Mouse (Mus musculus) lung, postnatal 0 days (tissue): ENCODE data around the gene Ttc6. TPM values are rescaled to one million over a fixed set of nuclear protein-coding genes. Genes with fewer than 3 reads are reported as not detected.

Experiments used
- ATAC-seq: fragments of 200-750 bp; cut with Nextera tagmentation; 2 replicates; pipeline ENCODE4 v1.8.0; 2017; ENCODE audit warnings: moderate library complexity
- DNase-seq: peaks from one replicate; pipeline ENCODE4 v3.0.0-alpha.2; 2016; ENCODE audit warnings: low spot score
- H3K27ac ChIP-seq: fragments of 300-500 bp; sonication (generic); 2 replicates; pipeline ENCODE4 v1.5.1; 2014; ENCODE audit warnings: antibody characterized with exemption, mild to moderate bottlenecking, low read length, mixed read lengths
- H3K27me3 ChIP-seq: fragments of 300-500 bp; sonication (generic); replicated peaks from 2 replicates; pipeline ENCODE4 v1.6.1; 2014; ENCODE audit warnings: low read length, mixed read lengths; ENCODE audit not compliant: insufficient read depth
- H3K36me3 ChIP-seq: fragments of 300-500 bp; sonication (generic); 2 replicates; pipeline ENCODE4 v1.6.1; 2014; ENCODE audit warnings: low read length, mixed read lengths; ENCODE audit not compliant: insufficient read depth
- H3K4me1 ChIP-seq: fragments of 300-500 bp; sonication (generic); 2 replicates; pipeline ENCODE4 v1.6.1; 2014; ENCODE audit warnings: antibody characterized with exemption, low read depth, low read length, mixed read lengths; ENCODE audit not compliant: insufficient read depth
- H3K4me2 ChIP-seq: fragments of 300-500 bp; sonication (generic); replicated peaks from 2 replicates; pipeline ENCODE4 v1.6.1; 2014; ENCODE audit warnings: low read depth, mild to moderate bottlenecking, low read length, moderate library complexity, mixed read lengths
- H3K4me3 ChIP-seq: fragments of 300-500 bp; sonication (generic); 2 replicates; pipeline ENCODE4 v1.5.1; 2014; ENCODE audit warnings: low read depth, low read length
- H3K9ac ChIP-seq: fragments of 300-500 bp; sonication (generic); replicated peaks from 2 replicates; pipeline ENCODE4 v1.6.1; 2014; ENCODE audit warnings: low read depth, mild to moderate bottlenecking
- H3K9me3 ChIP-seq: fragments of 300-500 bp; sonication (generic); 2 replicates; pipeline ENCODE4 v1.6.1; 2016; ENCODE audit warnings: low read length, mixed read lengths
- CTCF ChIP-seq: IDR thresholded peaks from 2 replicates; pipeline ENCODE4 v1.5.1; 2016; ENCODE audit warnings: antibody characterized with exemption, mild to moderate bottlenecking
- EP300 ChIP-seq: IDR thresholded peaks from 2 replicates; pipeline ENCODE4 v1.6.1; 2016; ENCODE audit warnings: antibody characterized with exemption, mild to moderate bottlenecking, control low read depth
- WGBS: fragments of 180-500 bp; shearing (Covaris S2); extraction: QIAGEN DNeasy Blood & Tissue Kit; methylation state at CpG from one replicate; pipeline ENCODE4 v1.1.7; 2014; 5-methylcytosine and 5-hydroxymethylcytosine counted together
- polyA plus RNA-seq: library from polyadenylated mRNA; unstranded; fragments of >200 nt; fragmentation: Nextera tagmentation; extraction: Ambion mirVana; gene quantifications from 2 replicates; pipeline ENCODE4 v1.2.1, GENCODE M21; 2015

Gene Ttc6
- polyA plus RNA-seq, 1 experiment from 2014 or later, result 2.1 TPM

DNA sequence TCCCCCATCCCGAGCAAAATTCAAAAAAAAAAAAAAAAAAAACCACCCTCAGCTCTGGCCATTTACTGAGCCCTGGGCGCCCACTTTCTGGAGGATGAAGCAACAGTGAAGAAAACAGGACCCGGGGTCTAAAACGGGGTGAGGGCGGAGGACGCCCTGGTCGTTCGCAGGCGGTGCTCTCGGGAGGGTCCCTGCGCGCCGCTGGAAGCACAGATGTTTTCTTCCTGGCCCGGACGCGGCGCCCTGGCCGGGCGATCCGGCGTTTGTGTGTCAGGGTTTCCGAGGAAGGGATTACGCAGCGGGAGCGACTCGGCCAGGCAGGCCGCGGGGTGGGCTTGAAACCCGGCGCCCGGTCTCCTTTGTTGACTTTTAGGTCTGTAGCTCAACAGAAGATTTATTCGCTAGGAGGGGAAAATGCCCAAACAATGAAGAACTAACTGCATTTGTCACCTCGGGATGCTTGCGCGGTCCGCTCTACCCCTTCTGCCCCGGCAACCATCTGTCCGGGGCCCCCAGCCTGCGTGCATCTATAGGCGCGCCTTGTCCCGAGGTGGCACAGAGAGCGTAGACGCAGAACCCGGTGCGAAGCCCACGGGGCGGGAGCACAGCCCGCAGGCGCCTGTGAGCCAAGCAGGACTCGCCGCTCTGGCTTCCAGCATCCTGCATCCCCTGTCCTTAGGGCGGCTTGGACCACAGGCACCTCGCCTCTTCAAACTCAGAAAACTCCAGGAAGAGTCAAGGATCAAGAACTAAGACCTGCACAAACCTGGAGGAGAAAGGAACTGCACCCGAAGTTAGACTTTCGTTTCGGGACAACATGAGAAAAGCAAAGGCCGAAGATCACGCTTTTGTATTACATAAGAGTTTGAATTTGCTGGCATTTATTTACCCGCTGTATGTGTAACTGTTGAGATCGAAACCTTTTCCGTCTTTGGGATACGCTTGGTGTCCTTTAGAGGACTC lies 25.0 kb upstream of the Ttc6 start:
- peak; percentile 49 for DNase-seq
- peak; percentile 16 for ATAC-seq
- H3K4me2 ChIP-seq, result peak overlapping the region; percentile 64
- H3K9ac ChIP-seq, result peak overlapping the region; percentile 41
- H3K4me1 ChIP-seq, result no peaks in the 10 kb centered on the region
- peak overlapping the region; percentile 67 for H3K27ac ChIP-seq
- H3K9me3 ChIP-seq, result no peaks in the 10 kb centered on the region
- under 1% methylated on average over 63 of the region's 63 CpGs for WGBS
- peaks cover 25% of the 10 kb centered on the region for H3K27me3 ChIP-seq
- TF ChIP-seq EP300, result no peak
- TF ChIP-seq CTCF, result no peak
- H3K4me3 ChIP-seq, result peak overlapping the region; percentile 38
- no peaks in the 10 kb centered on the region for H3K36me3 ChIP-seq

DNA sequence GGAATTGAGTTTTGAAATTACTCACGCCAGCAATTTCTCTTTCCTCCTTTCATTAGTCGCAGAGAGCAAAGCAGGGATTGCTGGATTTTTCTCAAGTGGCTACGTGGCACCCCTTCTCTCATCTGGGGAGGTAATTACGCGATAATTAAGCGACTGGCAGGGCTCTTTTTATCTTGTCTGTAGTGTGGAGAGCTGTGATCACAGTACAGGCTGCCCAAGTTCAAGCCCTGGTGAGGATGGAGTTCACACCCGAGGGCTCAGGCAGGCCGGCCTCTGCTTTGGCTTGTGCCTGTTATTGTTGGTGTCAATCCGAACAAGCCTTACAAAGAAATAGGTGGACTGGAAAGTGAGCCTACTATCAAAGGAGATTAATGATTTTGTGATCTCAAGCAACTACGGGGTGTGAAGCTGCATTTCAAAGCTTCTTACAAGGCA lies 24.3 kb upstream of the Ttc6 start:
- no peaks in the 10 kb centered on the region for H3K4me1 ChIP-seq
- 2% methylated on average over 10 of the region's 10 CpGs for WGBS
- no peaks in the 10 kb centered on the region for H3K36me3 ChIP-seq
- peak overlapping the region; percentile 67 for H3K27ac ChIP-seq
- no peak for DNase-seq
- no peaks in the 10 kb centered on the region for H3K9me3 ChIP-seq
- H3K4me2 ChIP-seq, result peak overlapping the region; percentile 64
- ATAC-seq, result no peak
- TF ChIP-seq EP300 (no peak), CTCF (no peak)
- peak overlapping the region; percentile 38 for H3K4me3 ChIP-seq
- peak overlapping the region; percentile 41 for H3K9ac ChIP-seq
- H3K27me3 ChIP-seq, result peaks cover 28% of the 10 kb centered on the region

DNA sequence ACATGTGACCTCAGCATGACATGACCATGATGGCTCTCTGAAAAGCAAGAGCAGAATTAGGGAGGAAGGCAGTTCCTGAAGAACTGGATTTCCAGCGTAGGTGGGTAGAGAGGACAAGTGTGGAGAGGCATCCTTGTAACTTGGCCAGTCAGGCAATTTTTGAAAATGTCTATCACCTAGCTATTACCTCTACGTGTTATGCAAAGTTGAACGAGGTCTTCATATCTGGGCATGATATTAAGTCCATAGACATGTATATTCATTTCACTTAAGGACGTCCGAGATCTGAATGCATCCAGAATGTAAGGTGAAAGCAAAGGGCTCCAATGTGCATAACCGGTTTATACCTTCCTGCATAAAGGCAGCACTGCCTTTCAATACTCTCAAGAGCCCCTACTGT lies 22.8 kb upstream of the Ttc6 start:
- 5% methylated on average over 6 of the region's 6 CpGs for WGBS
- peak; percentile 50 for DNase-seq
- H3K4me2 ChIP-seq, result peak overlapping the region; percentile 59
- no peak for ATAC-seq
- peak overlapping the region; percentile 26; the same call in 1 of the 2 replicates for H3K27ac ChIP-seq
- TF ChIP-seq EP300, result no peak
- no peak for TF ChIP-seq CTCF
- H3K4me1 ChIP-seq, result peaks cover 6% of the 10 kb centered on the region; the same call in 1 of the 2 replicates
- peak overlapping the region; percentile 20; the same call in 1 of the 2 replicates for H3K4me3 ChIP-seq
- H3K36me3 ChIP-seq, result no peaks in the 10 kb centered on the region
- H3K9me3 ChIP-seq, result no peaks in the 10 kb centered on the region
- H3K27me3 ChIP-seq, result peaks cover 28% of the 10 kb centered on the region
- H3K9ac ChIP-seq, result no peak overlapping the region

DNA sequence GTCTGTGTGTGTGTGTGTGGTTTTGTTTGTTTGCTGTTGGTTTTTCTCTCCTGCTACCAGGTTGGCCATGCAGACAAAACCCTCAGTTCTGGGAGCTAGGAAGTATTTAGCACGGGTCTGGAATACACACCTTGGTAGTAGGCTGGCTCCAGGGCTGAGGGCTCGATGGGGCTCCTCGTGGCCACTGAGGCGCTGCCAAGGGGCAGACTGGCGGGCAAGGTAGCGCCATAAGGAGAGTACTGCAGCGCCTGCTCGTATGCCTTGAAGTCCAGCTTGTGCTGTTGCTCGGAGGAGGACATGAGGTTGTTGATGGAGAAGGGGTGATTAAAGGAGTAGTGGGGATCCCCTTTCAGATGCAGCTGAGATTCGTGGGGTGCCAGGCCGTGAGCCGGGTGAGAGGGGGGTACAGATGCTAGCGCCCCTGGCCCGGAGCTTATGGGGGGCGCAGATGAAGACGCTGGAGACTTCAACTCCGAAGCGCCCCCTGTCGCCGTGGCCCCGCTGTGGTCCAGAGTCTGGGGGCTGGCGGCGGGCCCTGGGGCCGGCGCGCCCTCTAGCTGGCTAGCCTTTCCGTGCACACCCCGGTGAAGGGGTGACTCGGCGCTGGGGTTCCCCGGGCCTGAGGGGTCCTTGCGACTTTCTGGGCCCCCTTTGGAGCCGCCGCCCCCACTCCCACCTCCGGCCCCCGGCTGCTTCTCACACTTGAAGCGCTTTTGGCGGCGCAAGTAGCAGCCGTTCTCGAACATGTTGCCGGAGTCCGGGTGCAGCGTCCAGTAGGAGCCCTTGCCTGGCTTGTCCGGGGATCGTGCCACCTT lies 21.8 kb upstream of the Ttc6 start:
- 3% methylated on average over 31 of the region's 46 CpGs for WGBS
- peak overlapping the region; percentile 73 for H3K27ac ChIP-seq
- peaks cover 33% of the 10 kb centered on the region for H3K27me3 ChIP-seq
- TF ChIP-seq CTCF, result peak; percentile 53
- TF ChIP-seq EP300, result no peak
- H3K4me2 ChIP-seq, result peak overlapping the region; percentile 59
- H3K9ac ChIP-seq, result peak overlapping the region; percentile 41
- H3K4me1 ChIP-seq, result peaks cover 6% of the 10 kb centered on the region; the same call in 1 of the 2 replicates
- no peaks in the 10 kb centered on the region for H3K36me3 ChIP-seq
- DNase-seq (peak; percentile 47), ATAC-seq (no peak)
- H3K9me3 ChIP-seq, result no peaks in the 10 kb centered on the region
- H3K4me3 ChIP-seq, result peak overlapping the region; percentile 54

DNA sequence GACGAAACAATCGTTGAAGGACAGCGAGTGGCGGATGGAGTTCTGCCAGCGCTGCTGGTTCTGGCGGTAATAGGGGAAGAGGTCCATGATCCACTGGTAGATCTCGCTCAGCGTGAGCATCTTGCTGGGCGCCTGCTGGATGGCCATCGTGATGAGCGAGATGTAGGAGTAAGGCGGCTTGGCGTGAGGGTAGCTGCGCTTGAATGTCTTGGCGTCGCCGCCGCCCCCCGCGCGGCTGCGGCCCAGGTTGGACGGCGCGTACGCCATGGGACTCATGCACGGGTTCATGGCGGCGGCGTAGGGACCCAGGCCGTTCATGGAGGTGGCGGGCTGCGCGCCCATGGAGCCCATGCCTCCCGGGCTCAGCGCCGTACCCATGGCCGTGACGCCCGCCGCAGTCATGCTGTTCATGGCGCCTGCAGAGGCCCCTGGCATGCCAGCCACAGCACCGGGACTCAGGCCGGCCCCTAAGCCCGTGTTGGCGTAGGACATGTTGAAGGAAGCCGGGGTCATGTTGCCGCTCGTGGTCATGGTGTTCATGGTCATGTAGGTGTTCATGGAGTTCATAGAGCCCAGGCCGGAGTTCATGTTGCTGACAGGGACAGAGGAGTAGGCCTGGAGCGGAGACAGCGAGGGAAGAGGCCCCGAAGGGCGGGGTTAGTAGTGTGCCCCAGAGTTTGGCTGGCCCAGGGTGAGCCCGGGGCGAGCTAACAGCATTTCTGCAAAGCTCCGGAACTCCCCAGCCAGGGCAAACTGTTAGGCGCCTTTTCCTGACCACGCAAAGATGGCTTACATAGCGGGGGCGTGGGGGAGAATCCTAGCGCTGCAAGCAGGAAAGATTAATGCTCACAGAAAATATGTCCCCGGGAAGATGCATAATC lies 20.9 kb upstream of the Ttc6 start:
- peak; percentile 41 for DNase-seq
- Histone ChIP-seq H3K4me2 (peak overlapping the region; percentile 59), H3K36me3 (no peaks in the 10 kb centered on the region), H3K9ac (peak overlapping the region; percentile 41), H3K27ac (peak overlapping the region; percentile 73), H3K4me3 (peak overlapping the region; percentile 54), H3K9me3 (no peaks in the 10 kb centered on the region), H3K4me1 (peaks cover 6% of the 10 kb centered on the region; the same call in 1 of the 2 replicates), H3K27me3 (peaks cover 33% of the 10 kb centered on the region)
- 3% methylated on average over 63 of the region's 63 CpGs for WGBS
- TF ChIP-seq CTCF, result no peak
- TF ChIP-seq EP300, result no peak
- ATAC-seq, result no peak
